Mouse (Mus musculus): Measurements from ENCODE around the gene Rnf26.
A peak's percentile ranks its signal among the peaks of the same experiment; 100 is the strongest.

Gene Rnf26

DNA sequence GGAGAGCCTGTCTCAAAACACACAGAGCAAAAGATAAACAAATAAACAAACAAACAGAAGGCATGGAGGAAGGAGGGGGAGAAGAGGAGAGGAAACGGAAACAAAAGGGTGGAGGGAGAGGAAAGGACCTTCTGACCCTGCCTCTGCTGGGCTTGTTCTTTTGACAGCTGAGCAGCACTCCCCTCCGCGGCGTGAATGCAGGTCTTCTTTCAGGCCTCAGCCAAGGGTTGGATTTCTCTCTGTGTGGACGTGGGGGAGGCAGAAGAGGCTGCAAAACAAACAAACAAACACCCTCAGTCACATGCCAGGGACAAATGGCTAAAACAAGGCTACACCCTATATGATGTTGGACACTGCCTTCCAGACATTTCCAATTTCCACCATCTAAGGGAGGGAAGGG is 11.7 kb upstream of the Rnf26 start:
- DNase-seq (ENCODE audit: low read depth): no peak

- DNase-seq (ENCODE audit: low read depth): no peak
These were observed 11.0 kb upstream of the Rnf26 start for GRCm38 (mm10) chr9:44124317-44124716.

DNA sequence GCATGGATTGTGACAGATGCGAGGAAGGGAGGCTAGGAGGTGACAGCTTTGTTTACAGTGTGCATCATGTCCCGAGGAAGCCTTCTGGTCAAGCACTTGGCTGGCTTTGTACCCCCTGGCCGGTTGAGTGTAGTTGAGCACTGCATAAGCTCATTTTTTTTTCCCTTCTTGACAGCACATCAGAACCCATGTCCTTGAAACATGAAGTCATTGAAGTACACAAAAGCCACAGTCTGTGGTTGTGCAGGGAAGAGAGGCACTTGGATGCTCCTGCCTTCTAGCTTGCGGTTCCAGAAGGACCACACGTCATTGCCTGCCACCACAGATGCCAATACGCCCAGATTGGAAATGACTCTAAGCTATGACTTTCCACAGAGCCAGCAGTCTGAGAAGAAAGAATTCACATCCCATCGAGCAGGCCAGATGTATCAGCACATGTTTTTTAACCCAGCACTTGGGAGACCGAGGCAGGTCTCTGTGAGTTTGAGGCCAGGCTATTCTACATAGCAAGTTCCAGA is 6.7 kb upstream of the Rnf26 start:
- no peak for DNase-seq (ENCODE audit: low read depth)

GRCm38 (mm10) chr9:44119011-44119410 is 5.7 kb upstream of the Rnf26 start:
- DNase-seq (ENCODE audit: low read depth): peak; percentile 59

GRCm38 (mm10) chr9:44116182-44116581 is 2.9 kb upstream of the Rnf26 start:
- no peak for DNase-seq (ENCODE audit: low read depth)

GRCm38 (mm10) chr9:44115599-44115998 is 2.3 kb upstream of the Rnf26 start:
- DNase-seq (ENCODE audit: low read depth): no peak

DNA sequence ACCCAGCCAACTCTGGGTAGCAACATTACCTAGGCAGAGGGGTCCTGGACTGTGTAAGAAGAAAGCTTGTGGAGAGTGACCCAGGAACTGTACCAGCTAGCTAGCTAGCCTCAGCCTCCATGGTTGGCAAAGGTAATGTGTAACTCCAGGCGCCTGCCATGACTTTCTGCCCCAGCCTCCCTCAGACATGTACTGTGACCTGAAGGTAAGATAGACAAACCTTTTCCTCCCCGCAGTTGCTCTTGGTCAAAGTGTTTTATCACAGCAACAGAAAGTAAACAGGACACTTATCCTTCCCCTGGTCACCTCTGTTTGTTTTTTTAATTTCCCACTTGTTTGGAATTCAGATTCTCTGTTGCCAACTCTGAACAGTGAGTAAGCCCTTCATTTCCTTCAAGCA is 1.1 kb upstream of the Rnf26 start:
- DNase-seq (ENCODE audit: low read depth): no peak

DNA sequence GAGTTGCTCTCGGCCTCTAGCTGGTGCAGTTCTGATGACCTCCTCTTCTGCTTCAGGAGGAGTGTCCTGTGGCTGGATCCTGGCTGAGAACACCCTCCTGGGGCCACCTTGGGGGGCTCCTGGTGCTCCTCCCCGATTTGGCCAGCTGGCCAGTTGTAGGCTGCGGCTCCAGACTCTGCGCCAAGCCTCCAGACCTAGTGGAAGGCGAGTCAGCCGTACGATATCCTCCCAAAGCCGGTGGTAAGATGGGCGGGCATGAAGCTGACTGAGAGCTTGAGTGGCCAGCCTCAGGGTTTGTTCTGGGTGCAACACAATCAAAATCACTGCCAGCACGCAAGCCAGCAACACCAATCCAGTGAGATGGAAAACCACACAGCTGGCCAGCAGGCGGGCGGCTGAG is 1.4 kb downstream of the Rnf26 start:
- DNase-seq (ENCODE audit: low read depth): peak; percentile 72

GRCm38 (mm10) chr9:44109360-44110095 is 3.8 kb downstream of the Rnf26 start:
- peak; percentile 82 for DNase-seq (ENCODE audit: low read depth)

DNA sequence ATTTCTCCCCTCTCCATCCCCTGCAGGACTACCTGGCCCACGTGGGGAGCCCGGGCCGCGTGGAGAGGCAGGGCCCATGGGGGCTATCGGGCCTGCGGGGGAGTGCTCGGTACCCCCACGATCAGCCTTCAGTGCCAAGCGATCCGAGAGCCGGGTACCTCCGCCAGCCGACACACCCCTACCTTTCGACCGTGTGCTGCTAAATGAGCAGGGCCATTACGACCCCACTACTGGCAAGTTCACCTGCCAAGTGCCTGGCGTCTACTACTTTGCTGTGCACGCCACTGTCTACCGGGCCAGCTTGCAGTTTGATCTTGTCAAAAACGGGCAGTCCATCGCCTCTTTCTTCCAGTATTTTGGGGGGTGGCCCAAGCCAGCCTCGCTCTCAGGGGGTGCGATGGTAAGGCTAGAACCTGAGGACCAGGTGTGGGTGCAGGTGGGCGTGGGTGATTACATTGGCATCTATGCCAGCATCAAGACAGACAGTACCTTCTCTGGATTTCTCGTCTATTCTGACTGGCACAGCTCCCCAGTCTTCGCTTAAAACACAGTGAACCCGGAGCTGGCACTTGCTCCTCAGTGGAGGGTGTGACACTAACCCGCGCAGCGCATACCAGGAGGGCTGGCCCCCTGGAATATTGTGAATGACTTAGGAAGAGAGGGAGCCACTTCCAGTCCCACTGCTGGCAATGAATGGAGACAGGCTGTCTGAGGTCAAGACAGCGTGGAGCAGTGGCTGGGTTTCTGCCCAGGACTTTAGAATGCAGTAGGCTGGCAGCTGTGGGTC is 4.9 kb downstream of the Rnf26 start:
- no peak for DNase-seq (ENCODE audit: low read depth)

GRCm38 (mm10) chr9:44107557-44108179 is 5.6 kb downstream of the Rnf26 start:
- no peak for DNase-seq (ENCODE audit: low read depth)

GRCm38 (mm10) chr9:44107110-44107509 is 6.2 kb downstream of the Rnf26 start, which contains the start of gene C1qtnf5:
Gene C1qtnf5, plus strand, starts transcription at chr9:44107245.
- DNase-seq (ENCODE audit: low read depth): peak; percentile 95

GRCm38 (mm10) chr9:44106596-44106995 is 6.7 kb downstream of the Rnf26 start:
- DNase-seq (ENCODE audit: low read depth): no peak

DNA sequence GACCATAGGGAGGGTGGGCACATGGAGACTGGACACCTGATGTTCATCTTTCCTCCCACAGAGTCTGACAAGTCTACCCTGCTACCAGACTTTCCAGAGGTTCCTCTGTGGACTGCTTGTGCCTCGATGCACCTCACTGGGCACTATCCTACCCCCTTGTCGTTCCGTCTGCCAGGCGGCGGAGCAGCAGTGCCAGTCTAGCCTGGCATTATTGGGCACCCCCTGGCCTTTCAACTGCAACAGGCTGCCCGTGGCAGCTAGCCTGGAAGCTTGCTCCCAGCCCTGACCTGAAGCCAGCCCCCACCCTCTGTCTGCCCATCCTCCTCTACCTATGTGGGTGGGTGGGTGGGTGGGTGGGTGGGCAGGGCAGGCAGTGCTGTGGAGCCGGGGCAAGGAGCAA is 7.1 kb downstream of the Rnf26 start:
- no peak for DNase-seq (ENCODE audit: low read depth)

- DNase-seq (ENCODE audit: low read depth): peak; percentile 23
These were observed 7.5 kb downstream of the Rnf26 start for GRCm38 (mm10) chr9:44105781-44106180.

GRCm38 (mm10) chr9:44104881-44105280 is 8.4 kb downstream of the Rnf26 start:
- DNase-seq (ENCODE audit: low read depth): peak; percentile 27

- no peak for DNase-seq (ENCODE audit: low read depth)
These were observed 11.8 kb downstream of the Rnf26 start, which contains the start of gene Mfrp for GRCm38 (mm10) chr9:44101490-44101889. Gene Mfrp, plus strand, starts transcription at chr9:44101729.

GRCm38 (mm10) chr9:44096536-44096935 is 16.8 kb downstream of the Rnf26 start:
- no peak for DNase-seq (ENCODE audit: low read depth)

GRCm38 (mm10) chr9:44095781-44096180 is 17.5 kb downstream of the Rnf26 start:
- no peak for DNase-seq (ENCODE audit: low read depth)

GRCm38 (mm10) chr9:44094737-44095136 is 18.6 kb downstream of the Rnf26 start:
- no peak for DNase-seq (ENCODE audit: low read depth)

- DNase-seq (ENCODE audit: low read depth): peak; percentile 58
These were observed 19.5 kb downstream of the Rnf26 start for GRCm38 (mm10) chr9:44093612-44094503.

Measured in NIH3T3 (cell line).